In the genomic region with DNA sequence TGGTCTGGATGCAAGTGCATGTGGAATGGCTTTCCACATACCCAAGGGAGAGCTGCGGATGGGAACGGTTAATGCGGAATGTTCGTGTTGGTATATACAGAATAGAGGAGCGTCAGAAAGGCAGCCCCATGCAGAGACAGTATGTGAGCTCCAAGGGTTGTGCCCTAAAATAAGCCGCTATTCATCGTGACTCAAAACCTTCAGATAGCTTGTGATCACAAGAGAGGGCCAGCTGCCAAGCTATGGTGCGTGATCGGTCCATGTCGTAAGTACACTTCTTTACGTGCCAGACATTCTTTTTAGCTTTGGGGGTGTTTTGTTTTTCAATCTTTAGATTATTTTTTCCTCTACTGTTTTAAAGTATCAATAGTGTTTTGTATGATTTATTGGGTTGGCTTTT, we compare ENCODE assay signal across 26 mouse cellular contexts. TPM values are rescaled to one million over a fixed set of nuclear protein-coding genes. Genes with fewer than 3 reads are reported as not detected.
"Had no signal": no experiment of that assay in that cellular context is flagged by ENCODE, and none has a peak within 500 bp of the region (broad histone marks: within the 10 kb centered on the region; RNA-seq: fewer than 3 reads in every experiment).

No protein-coding gene starts in this region.

- DNase-seq: kidney, postnatal 14 days; kidney, postnatal 4 days; left cerebral cortex, postnatal 4 days; liver, postnatal 0 days; lung, postnatal 10 days; lung, postnatal 36 days; retina, postnatal 1 day; right cerebral cortex, postnatal 25 days; spleen, adult 18-20 months; thymus, adult 18-20 months; thymus, postnatal 36 days had no signal

- H3K36me3 ChIP-seq: lung, embryonic 15.5 days had no signal

- H3K4me3 ChIP-seq: limb, embryonic 12.5 days; limb, embryonic 15.5 days; lung, embryonic 15.5 days; megakaryocyte, embryonic 14.5 days; midbrain, embryonic 10.5 days; midbrain, embryonic 13.5 days; myocyte; neural tube, embryonic 13.5 days had no signal

- H3K4me2 ChIP-seq: limb, embryonic 12.5 days; limb, embryonic 15.5 days; liver, embryonic 11.5 days; lung, embryonic 15.5 days; midbrain, embryonic 13.5 days; neural tube, embryonic 13.5 days had no signal

- ATAC-seq: liver, postnatal 0 days; midbrain, embryonic 13.5 days; midbrain, embryonic 16.5 days had no signal

- H3K9ac ChIP-seq: limb, embryonic 12.5 days; limb, embryonic 15.5 days; liver, embryonic 14.5 days; liver, postnatal 0 days; lung, embryonic 15.5 days; midbrain, embryonic 13.5 days; neural tube, embryonic 13.5 days had no signal

- H3K27me3 ChIP-seq: limb, embryonic 12.5 days; limb, embryonic 15.5 days; lung, embryonic 15.5 days; megakaryocyte, embryonic 14.5 days; midbrain, embryonic 13.5 days; neural tube, embryonic 13.5 days had no signal

- H3K9me3 ChIP-seq: limb, embryonic 12.5 days; limb, embryonic 15.5 days; lung, embryonic 15.5 days; megakaryocyte, embryonic 14.5 days; midbrain, embryonic 10.5 days; midbrain, embryonic 13.5 days; neural tube, embryonic 13.5 days had no signal

- H3K4me1 ChIP-seq: limb, embryonic 12.5 days; limb, embryonic 15.5 days; lung, embryonic 15.5 days; midbrain, embryonic 10.5 days; midbrain, embryonic 13.5 days; neural tube, embryonic 13.5 days had no signal

- H3K27ac ChIP-seq: limb, embryonic 12.5 days; limb, embryonic 15.5 days; liver, embryonic 14.5 days; lung, embryonic 15.5 days; midbrain, embryonic 10.5 days; midbrain, embryonic 13.5 days; neural tube, embryonic 13.5 days had no signal

RNA-seq across cellular contexts. Expression of a gene that starts 53.1 kb away (rescaled TPM):
- total RNA-seq: layer of hippocampus, adult 18-20 months; left cerebral cortex, postnatal 14 days; monocyte, adult 5-6 weeks; neutrophil, adult 5-6 weeks had no signal
- polyA plus RNA-seq: myocyte had no signal
